Mouse (Mus musculus) left cerebral cortex, adult 18-20 months (tissue): ENCODE measurements around the gene Vamp9. TPM values are rescaled to one million over a fixed set of nuclear protein-coding genes. Genes with fewer than 3 reads are reported as not detected.

Experiments used
- DNase-seq, 2 experiments: peaks; one replicate each; pipeline ENCODE4 v3.0.0; 2021 to 2022; ENCODE audit warnings: low spot score in 2 of 2, mixed read lengths in 1 of 2
- long read RNA-seq, 2 experiments: library from polyadenylated mRNA; stranded (forward); transcript quantifications; one replicate each; pipeline ENCODE4 v2.0.0; 2021
- total RNA-seq, 2 experiments: library from RNA; stranded (reverse); gene quantifications; 2 replicates each; pipeline ENCODE4 v1.2.3; 2021

The Vamp9 gene
- total RNA-seq: 1 to 10 TPM; 1.6 TPM
- long read RNA-seq, experiment 1: 0 reads
- long read RNA-seq, experiment 2, partial matches to known transcripts: 1 of 4 reads
- long read RNA-seq, experiment 2, other reads (novel, unspliced or antisense): 3 of 4 reads

- peak; percentile 93 to 96 for DNase-seq
Measured at GRCm38 (mm10) chr5:99906181-99906956, at the start of gene Vamp9. Vamp9 (plus strand) TSS chr5:99906254.

GRCm38 (mm10) chr5:99857106-99857637 lies 48.9 kb upstream of the Vamp9 start:
- no peak for DNase-seq

- no peak for DNase-seq
Measured at GRCm38 (mm10) chr5:99859637-99860433, 46.2 kb upstream of the Vamp9 start.

- DNase-seq: no peak
Measured at GRCm38 (mm10) chr5:99861816-99862215, 44.2 kb upstream of the Vamp9 start.

- DNase-seq: no peak
Measured at GRCm38 (mm10) chr5:99863656-99864380, 42.2 kb upstream of the Vamp9 start.

- no peak for DNase-seq
Measured at GRCm38 (mm10) chr5:99865779-99866178, 40.3 kb upstream of the Vamp9 start.

- DNase-seq: no peak
Measured at GRCm38 (mm10) chr5:99868286-99868685, 37.8 kb upstream of the Vamp9 start.

- no peak for DNase-seq
Measured at GRCm38 (mm10) chr5:99868923-99869322, 37.1 kb upstream of the Vamp9 start.

- DNase-seq: no peak
Measured at GRCm38 (mm10) chr5:99877565-99877964, 28.5 kb upstream of the Vamp9 start.

- no peak for DNase-seq
Measured at GRCm38 (mm10) chr5:99882441-99882840, 23.6 kb upstream of the Vamp9 start.

GRCm38 (mm10) chr5:99884035-99884434 lies 22.0 kb upstream of the Vamp9 start:
- DNase-seq: no peak

- no peak for DNase-seq
Measured at GRCm38 (mm10) chr5:99887133-99887532, 18.9 kb upstream of the Vamp9 start.

GRCm38 (mm10) chr5:99891516-99892441 lies 14.3 kb upstream of the Vamp9 start:
- peak; percentile 80 to 82 for DNase-seq

- peak; percentile 57 to 68 for DNase-seq
Measured at GRCm38 (mm10) chr5:99900041-99900440, 6.0 kb upstream of the Vamp9 start.

GRCm38 (mm10) chr5:99905731-99906130 lies 323 bp upstream of the Vamp9 start:
- DNase-seq: no peak

GRCm38 (mm10) chr5:99915494-99915893 lies 9.4 kb downstream of the Vamp9 start:
- DNase-seq: no peak

GRCm38 (mm10) chr5:99922033-99922432 lies 16.0 kb downstream of the Vamp9 start:
- DNase-seq: no peak

GRCm38 (mm10) chr5:99927951-99928350 lies 21.9 kb downstream of the Vamp9 start:
- peak in 1 of 2 experiments; percentile 25 for DNase-seq

GRCm38 (mm10) chr5:99931910-99932309 lies 25.9 kb downstream of the Vamp9 start:
- DNase-seq: no peak

GRCm38 (mm10) chr5:99939440-99939839 lies 33.4 kb downstream of the Vamp9 start:
- no peak for DNase-seq
